Mouse (Mus musculus) myocyte (in vitro differentiated cells): Measurements from ENCODE around the gene Atf6. TPM values are rescaled to one million over a fixed set of nuclear protein-coding genes. Genes with fewer than 3 reads are reported as not detected.

ENCODE experiments used
- H3K27me3 ChIP-seq: one replicate; pipeline ENCODE4 v1.6.1; 2011; ENCODE audit not compliant: control insufficient read depth, insufficient read depth, insufficient read length
- H3K36me3 ChIP-seq: one replicate; pipeline ENCODE4 v1.6.1; 2011; ENCODE audit not compliant: control insufficient read depth, insufficient read depth
- H3K4me2 ChIP-seq: one replicate; pipeline ENCODE4 v1.6.1; 2011; ENCODE audit warnings: low read depth, control low read depth
- H3K4me3 ChIP-seq: one replicate; pipeline ENCODE4 v1.5.1; 2011; ENCODE audit warnings: mild to moderate bottlenecking, control low read depth, moderate library complexity
- H3K79me2 ChIP-seq: one replicate; pipeline ENCODE4 v1.6.1; 2011; ENCODE audit not compliant: control insufficient read depth, insufficient read depth
- H3ac ChIP-seq: one replicate; pipeline ENCODE4 v1.6.1; 2011; ENCODE audit not compliant: control insufficient read depth, insufficient read length
- CEBPB ChIP-seq: IDR thresholded peaks from 2 replicates; pipeline ENCODE4 v1.6.1; 2011; ENCODE audit warnings: mild to moderate bottlenecking, moderate library complexity; ENCODE audit not compliant: poor library complexity, insufficient read depth, severe bottlenecking
- E2F4 ChIP-seq: IDR thresholded peaks from one replicate; pipeline ENCODE4 v1.6.1; 2011; ENCODE audit warnings: mild to moderate bottlenecking, control low read depth, moderate library complexity; ENCODE audit not compliant: insufficient read depth
- MAX ChIP-seq: IDR thresholded peaks from one replicate; pipeline ENCODE4 v1.6.1; 2011; ENCODE audit warnings: low read depth, mild to moderate bottlenecking, control low read depth
- MYOD1 ChIP-seq, 3 experiments: IDR thresholded peaks; one replicate each; pipeline ENCODE4 v1.6.1; 2011; ENCODE audit warnings: control low read depth in 2 of 3, low read depth in 2 of 3, mild to moderate bottlenecking in 2 of 3, moderate library complexity in 1 of 3; ENCODE audit not compliant: insufficient read length in 2 of 3, control insufficient read depth in 1 of 3
- MYOG ChIP-seq, 3 experiments: IDR thresholded peaks; one replicate each; pipeline ENCODE4 v1.6.1; 2011; ENCODE audit warnings: control low read depth in 2 of 3, low read depth in 2 of 3, mild to moderate bottlenecking in 2 of 3; ENCODE audit not compliant: insufficient read length in 2 of 3, control insufficient read depth in 1 of 3, insufficient read depth in 1 of 3
- POLR2A ChIP-seq: IDR thresholded peaks from one replicate; pipeline ENCODE4 v1.6.1; 2011; ENCODE audit warnings: low read depth, mild to moderate bottlenecking, control low read depth, moderate library complexity; ENCODE audit not compliant: insufficient read length
- POLR2AphosphoS2 ChIP-seq: IDR thresholded peaks from one replicate; pipeline ENCODE4 v1.6.1; 2011; ENCODE audit warnings: low read depth, control low read depth; ENCODE audit not compliant: insufficient read length
- REST ChIP-seq: IDR thresholded peaks from one replicate; pipeline ENCODE4 v1.6.1; 2011; ENCODE audit warnings: mild to moderate bottlenecking, control low read depth, moderate library complexity; ENCODE audit not compliant: insufficient read depth, insufficient read length
- SRF ChIP-seq: IDR thresholded peaks from one replicate; pipeline ENCODE4 v1.6.1; 2011; ENCODE audit warnings: low read depth; ENCODE audit not compliant: control insufficient read depth, insufficient read length
- TCF12 ChIP-seq: IDR thresholded peaks from one replicate; pipeline ENCODE4 v1.6.1; 2011; ENCODE audit warnings: mild to moderate bottlenecking, control low read depth; ENCODE audit not compliant: poor library complexity, insufficient read depth, severe bottlenecking
- TCF3 ChIP-seq: IDR thresholded peaks from one replicate; pipeline ENCODE4 v1.6.1; 2011; ENCODE audit warnings: low read depth, control low read depth; ENCODE audit not compliant: insufficient read length
- USF1 ChIP-seq: IDR thresholded peaks from one replicate; pipeline ENCODE4 v1.6.1; 2011; ENCODE audit warnings: low read depth, mild to moderate bottlenecking, control low read depth, moderate library complexity
- polyA plus RNA-seq: library from polyadenylated mRNA; unstranded; fragments of >200 nt; fragmentation: generic; extraction: Trizol; gene quantifications from one replicate; pipeline ENCODE4 v1.2.1, GENCODE M21; 2012; ENCODE audit warnings: missing spikeins

The Atf6 gene
- polyA plus RNA-seq, 1 experiment = 40.2 TPM

- Histone ChIP-seq H3K27me3 (no peaks in the 10 kb centered on the region), H3K4me3 (peak overlapping the region; percentile 67), H3K4me2 (peak overlapping the region; percentile 95), H3K36me3 (peaks cover 4% of the 10 kb centered on the region), H3K79me2 (peaks cover 12% of the 10 kb centered on the region), H3ac (peak overlapping the region; percentile 42)
- TF ChIP-seq MAX = no peak
- TF ChIP-seq TCF3 = no peak
- TF ChIP-seq MYOG (IDR thresholded peaks at IDR 0.05; ENCODE audit: control insufficient read depth in 1 of 3, insufficient read depth in 1 of 3, insufficient read length in 2 of 3, low read depth in 2 of 3) = no peak
- TF ChIP-seq REST = no peak
- no peak for TF ChIP-seq SRF
- TF ChIP-seq TCF12 = no peak
Observed at GRCm38 (mm10) chr1:170884390-170884789, 16.8 kb upstream of the Atf6 start.

DNA sequence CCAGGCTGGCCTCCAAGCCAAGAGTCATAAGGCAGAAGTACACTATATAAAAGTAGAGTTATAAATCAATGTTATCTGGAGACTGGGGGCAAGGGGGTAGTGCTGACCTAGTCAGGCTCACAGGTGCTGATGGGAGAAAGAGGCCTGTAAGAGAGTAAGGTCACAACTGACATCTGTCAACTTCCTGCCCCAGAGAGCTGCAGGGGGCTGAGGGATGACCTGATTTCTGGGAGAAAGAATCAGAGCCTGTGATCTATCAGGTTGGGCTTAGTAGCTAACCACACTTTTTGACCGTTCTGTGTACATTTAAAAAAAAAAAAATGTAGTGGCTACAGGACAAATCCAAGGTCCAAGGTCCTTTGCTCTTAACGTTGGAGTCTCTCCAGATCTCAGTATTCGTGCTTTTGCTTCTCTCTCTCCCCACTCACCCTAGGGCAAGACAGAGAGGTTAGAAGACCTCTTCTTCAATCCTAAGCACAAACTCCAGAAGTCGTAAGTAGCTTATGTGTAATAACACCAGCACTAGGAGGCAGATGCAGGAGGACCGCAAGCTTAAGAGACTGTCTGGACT lies 15.4 kb upstream of the Atf6 start:
- no peak overlapping the region for H3K4me3 ChIP-seq
- H3K27me3 ChIP-seq = no peaks in the 10 kb centered on the region
- peaks cover 4% of the 10 kb centered on the region for H3K36me3 ChIP-seq
- H3ac ChIP-seq = no peak overlapping the region
- TF ChIP-seq REST = no peak
- peaks cover 12% of the 10 kb centered on the region for H3K79me2 ChIP-seq
- no peak overlapping the region for H3K4me2 ChIP-seq

DNA sequence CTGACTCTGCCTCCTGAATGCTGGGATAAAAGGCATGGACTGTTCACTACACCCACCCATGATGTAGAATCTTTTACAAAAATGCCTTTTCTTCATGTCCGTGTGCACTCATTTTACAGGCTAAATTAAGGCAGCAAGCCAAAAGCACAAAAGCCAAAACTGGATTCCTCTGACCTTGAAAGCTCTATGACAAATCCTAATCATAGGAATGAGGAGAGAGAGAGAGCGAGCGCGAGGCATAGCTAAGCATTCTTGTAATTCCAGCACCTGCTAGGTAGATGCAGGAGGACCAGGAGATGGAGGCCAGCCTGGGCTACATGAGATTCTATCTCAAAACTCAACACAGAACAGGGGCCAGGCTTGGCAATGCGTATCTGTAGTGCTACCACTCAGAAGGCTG lies 9.3 kb upstream of the Atf6 start:
- TF ChIP-seq CEBPB (no peak), POLR2AphosphoS2 (no peak), TCF12 (no peak)
- no peaks in the 10 kb centered on the region for H3K27me3 ChIP-seq
- peaks cover 10% of the 10 kb centered on the region for H3K36me3 ChIP-seq
- no peak overlapping the region for H3K4me2 ChIP-seq
- no peak overlapping the region for H3ac ChIP-seq
- H3K4me3 ChIP-seq = no peak overlapping the region
- peaks cover 3% of the 10 kb centered on the region for H3K79me2 ChIP-seq

- Histone ChIP-seq H3K36me3 (peaks cover 10% of the 10 kb centered on the region), H3ac (no peak overlapping the region), H3K79me2 (no peaks in the 10 kb centered on the region), H3K4me2 (no peak overlapping the region), H3K4me3 (no peak overlapping the region), H3K27me3 (no peaks in the 10 kb centered on the region)
- TF ChIP-seq TCF12 (no peak), POLR2AphosphoS2 (no peak), REST (no peak), TCF3 (no peak), CEBPB (no peak)
Observed at GRCm38 (mm10) chr1:170875676-170876075, 8.1 kb upstream of the Atf6 start.

- peaks cover 6% of the 10 kb centered on the region for H3K79me2 ChIP-seq
- TF ChIP-seq CEBPB = no peak
- TF ChIP-seq POLR2A = no peak
- TF ChIP-seq REST = no peak
- TF ChIP-seq TCF12 = no peak
- TF ChIP-seq POLR2AphosphoS2 = no peak
- no peak for TF ChIP-seq E2F4
- TF ChIP-seq USF1 = no peak
- TF ChIP-seq MAX = no peak
- TF ChIP-seq SRF = no peak
- TF ChIP-seq MYOD1 (IDR thresholded peaks at IDR 0.05; ENCODE audit: control insufficient read depth in 1 of 3, insufficient read length in 2 of 3, low read depth in 2 of 3) = no peak
- no peak for TF ChIP-seq TCF3
- no peak for TF ChIP-seq MYOG (IDR thresholded peaks at IDR 0.05; ENCODE audit: control insufficient read depth in 1 of 3, insufficient read depth in 1 of 3, insufficient read length in 2 of 3, low read depth in 2 of 3)
- H3K27me3 ChIP-seq = no peaks in the 10 kb centered on the region
- H3K4me3 ChIP-seq = no peak overlapping the region
- peaks cover 4% of the 10 kb centered on the region for H3K36me3 ChIP-seq
- no peak overlapping the region for H3K4me2 ChIP-seq
- H3ac ChIP-seq = no peak overlapping the region
Observed at GRCm38 (mm10) chr1:170871961-170872360, 4.4 kb upstream of the Atf6 start.

DNA sequence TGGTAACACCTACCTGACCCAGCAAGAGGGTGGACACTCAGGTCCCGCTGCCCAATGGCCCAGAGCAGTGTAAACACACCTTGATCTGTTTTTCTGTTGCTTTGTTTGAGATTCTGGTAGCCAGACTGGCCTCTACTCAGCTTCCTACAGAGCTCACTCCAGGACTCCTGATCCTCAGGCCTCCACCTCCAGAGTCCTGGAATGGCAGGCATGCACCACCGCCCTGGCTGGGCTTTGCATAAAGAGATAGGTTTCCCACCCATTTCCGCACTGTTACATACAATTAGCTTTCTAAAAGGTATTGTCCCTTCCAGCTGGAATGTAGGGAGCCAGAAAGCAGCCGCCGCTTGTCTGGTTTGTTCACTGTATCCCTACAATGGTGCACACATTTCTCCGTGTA lies 3.8 kb upstream of the Atf6 start:
- TF ChIP-seq TCF12 (no peak), SRF (no peak), MYOG (IDR thresholded peaks at IDR 0.05; ENCODE audit: control insufficient read depth in 1 of 3, insufficient read depth in 1 of 3, insufficient read length in 2 of 3, low read depth in 2 of 3) (no peak), POLR2AphosphoS2 (no peak), MYOD1 (IDR thresholded peaks at IDR 0.05; ENCODE audit: control insufficient read depth in 1 of 3, insufficient read length in 2 of 3, low read depth in 2 of 3) (no peak), CEBPB (no peak), MAX (no peak), TCF3 (no peak), REST (no peak), E2F4 (no peak), USF1 (no peak), POLR2A (no peak)
- Histone ChIP-seq H3K36me3 (no peaks in the 10 kb centered on the region), H3K4me3 (no peak overlapping the region), H3ac (no peak overlapping the region), H3K4me2 (no peak overlapping the region), H3K27me3 (no peaks in the 10 kb centered on the region), H3K79me2 (peaks cover 12% of the 10 kb centered on the region)
